Mouse (Mus musculus) embryonic facial prominence, embryonic 11.5 days (tissue): ENCODE data around the gene Mogat2. TPM values are rescaled to one million over a fixed set of nuclear protein-coding genes. Genes with fewer than 3 reads are reported as not detected.

Experiments
- ATAC-seq: fragments of 200-750 bp; cut with Nextera tagmentation; replicated peaks from 2 replicates; pipeline ENCODE4 v1.8.0; 2017; ENCODE audit warnings: low read depth; ENCODE audit not compliant: insufficient number of reproducible peaks, low FRiP score, low TSS enrichment
- DNase-seq: peaks from one replicate; pipeline ENCODE4 v3.0.0-alpha.2; 2015; ENCODE audit warnings: low spot score
- H3K27ac ChIP-seq: fragments of 300-500 bp; sonication (generic); replicated peaks from 2 replicates; pipeline ENCODE4 v1.5.1; 2014; ENCODE audit warnings: mild to moderate bottlenecking, low read depth, low read length, control low read depth
- H3K27me3 ChIP-seq: fragments of 300-500 bp; sonication (generic); 2 replicates; pipeline ENCODE4 v1.6.1; 2014; ENCODE audit warnings: mild to moderate bottlenecking, low read length, moderate library complexity, mixed read lengths; ENCODE audit not compliant: control insufficient read depth, insufficient read depth
- H3K36me3 ChIP-seq: fragments of 300-500 bp; sonication (generic); replicated peaks from 2 replicates; pipeline ENCODE4 v1.6.1; 2014; ENCODE audit warnings: low read depth, mild to moderate bottlenecking, low read length, moderate library complexity, mixed read lengths; ENCODE audit not compliant: control insufficient read depth, insufficient read depth
- H3K4me1 ChIP-seq: fragments of 300-500 bp; sonication (generic); 2 replicates; pipeline ENCODE4 v1.6.1; 2014; ENCODE audit warnings: low read length, mixed read lengths; ENCODE audit not compliant: control insufficient read depth, insufficient read depth
- H3K4me2 ChIP-seq: fragments of 300-500 bp; sonication (generic); 2 replicates; pipeline ENCODE4 v1.6.1; 2014; ENCODE audit warnings: low read depth, mild to moderate bottlenecking, control low read depth, low read length, moderate library complexity
- H3K4me3 ChIP-seq: fragments of 300-500 bp; sonication (generic); 2 replicates; pipeline ENCODE4 v1.5.1; 2014; ENCODE audit warnings: low read depth, low read length, control low read depth
- H3K9ac ChIP-seq: fragments of 300-500 bp; sonication (generic); replicated peaks from 2 replicates; pipeline ENCODE4 v1.6.1; 2014; ENCODE audit warnings: mild to moderate bottlenecking, control low read depth, low read length
- H3K9me3 ChIP-seq: fragments of 300-500 bp; sonication (generic); replicated peaks from 2 replicates; pipeline ENCODE4 v1.6.1; 2016; ENCODE audit warnings: mild to moderate bottlenecking, low read length, inconsistent platforms, mixed read lengths; ENCODE audit not compliant: control insufficient read depth
- WGBS: fragments of 180-500 bp; shearing (Covaris S2); extraction: QIAGEN DNeasy Blood & Tissue Kit; methylation state at CpG from one replicate; pipeline ENCODE4 v1.1.7; 2014; 5-methylcytosine and 5-hydroxymethylcytosine counted together
- polyA plus RNA-seq: library from polyadenylated mRNA; unstranded; fragments of >200 nt; fragmentation: Nextera tagmentation; extraction: Ambion mirVana; gene quantifications from 2 replicates; pipeline ENCODE4 v1.2.1, GENCODE M21; 2014

Mogat2 gene
- polyA plus RNA-seq, 1 experiment from 2014 or later: 12.5 TPM

GRCm38 (mm10) chr7:99224225-99224624, 14.2 kb downstream of the Mogat2 start:
- DNase-seq: no peak
- H3K9ac ChIP-seq: no peak overlapping the region
- ATAC-seq: no peak
- no peak overlapping the region for H3K4me3 ChIP-seq
- no peaks in the 10 kb centered on the region for H3K27me3 ChIP-seq
- H3K9me3 ChIP-seq: no peaks in the 10 kb centered on the region
- H3K4me2 ChIP-seq: no peak overlapping the region
- WGBS: 66% methylated on average over 7 of the region's 7 CpGs
- H3K27ac ChIP-seq: no peak overlapping the region
- H3K4me1 ChIP-seq: no peaks in the 10 kb centered on the region
- no peaks in the 10 kb centered on the region for H3K36me3 ChIP-seq

GRCm38 (mm10) chr7:99217338-99218074, 20.9 kb downstream of the Mogat2 start:
- ATAC-seq: no peak
- Histone ChIP-seq H3K36me3 (no peaks in the 10 kb centered on the region), H3K4me2 (no peak overlapping the region), H3K4me1 (no peaks in the 10 kb centered on the region), H3K9me3 (no peaks in the 10 kb centered on the region), H3K9ac (no peak overlapping the region), H3K27ac (no peak overlapping the region), H3K27me3 (no peaks in the 10 kb centered on the region), H3K4me3 (no peak overlapping the region)
- 71% methylated on average over 3 of the region's 3 CpGs for WGBS
- no peak for DNase-seq

GRCm38 (mm10) chr7:99215347-99215855, 23.0 kb downstream of the Mogat2 start:
- H3K27me3 ChIP-seq: no peaks in the 10 kb centered on the region
- H3K4me2 ChIP-seq: no peak overlapping the region
- DNase-seq (no peak), ATAC-seq (peak; percentile 29; the same call in 1 of the 2 replicates)
- no peaks in the 10 kb centered on the region for H3K9me3 ChIP-seq
- no peaks in the 10 kb centered on the region for H3K4me1 ChIP-seq
- no peak overlapping the region for H3K27ac ChIP-seq
- 67% methylated on average over 8 of the region's 8 CpGs for WGBS
- H3K9ac ChIP-seq: no peak overlapping the region
- H3K36me3 ChIP-seq: no peaks in the 10 kb centered on the region
- no peak overlapping the region for H3K4me3 ChIP-seq

GRCm38 (mm10) chr7:99214621-99215185, 23.7 kb downstream of the Mogat2 start:
- Histone ChIP-seq H3K36me3 (no peaks in the 10 kb centered on the region), H3K4me2 (no peak overlapping the region), H3K27me3 (no peaks in the 10 kb centered on the region), H3K27ac (no peak overlapping the region), H3K4me3 (no peak overlapping the region), H3K9me3 (no peaks in the 10 kb centered on the region), H3K9ac (no peak overlapping the region), H3K4me1 (no peaks in the 10 kb centered on the region)
- no peak for DNase-seq
- ATAC-seq: no peak
- 80% methylated on average over 10 of the region's 10 CpGs for whole genome bisulfite sequencing

GRCm38 (mm10) chr7:99213686-99214085, 24.7 kb downstream of the Mogat2 start:
- H3K9ac ChIP-seq: no peak overlapping the region
- 85% methylated on average over 2 of the region's 2 CpGs for WGBS
- H3K9me3 ChIP-seq: no peaks in the 10 kb centered on the region
- no peak for DNase-seq
- no peak for ATAC-seq
- H3K36me3 ChIP-seq: no peaks in the 10 kb centered on the region
- no peaks in the 10 kb centered on the region for H3K27me3 ChIP-seq
- H3K4me3 ChIP-seq: no peak overlapping the region
- H3K4me1 ChIP-seq: no peaks in the 10 kb centered on the region
- no peak overlapping the region for H3K4me2 ChIP-seq
- H3K27ac ChIP-seq: no peak overlapping the region

- H3K27me3 ChIP-seq: no peaks in the 10 kb centered on the region
- ATAC-seq (no peak), DNase-seq (no peak)
- H3K36me3 ChIP-seq: no peaks in the 10 kb centered on the region
- H3K4me2 ChIP-seq: no peak overlapping the region
- H3K9me3 ChIP-seq: no peaks in the 10 kb centered on the region
- no peaks in the 10 kb centered on the region for H3K4me1 ChIP-seq
- no peak overlapping the region for H3K27ac ChIP-seq
- H3K4me3 ChIP-seq: no peak overlapping the region
- WGBS: 88% methylated on average over 1 of the region's 1 CpGs
- no peak overlapping the region for H3K9ac ChIP-seq
Measured at GRCm38 (mm10) chr7:99213056-99213455, 25.4 kb downstream of the Mogat2 start.

GRCm38 (mm10) chr7:99208704-99209103, 29.7 kb downstream of the Mogat2 start:
- WGBS: 87% methylated on average over 4 of the region's 4 CpGs
- ATAC-seq (no peak), DNase-seq (no peak)

GRCm38 (mm10) chr7:99206364-99206763, 32.1 kb downstream of the Mogat2 start:
- H3K27ac ChIP-seq: no peak overlapping the region
- no peaks in the 10 kb centered on the region for H3K36me3 ChIP-seq
- no peaks in the 10 kb centered on the region for H3K27me3 ChIP-seq
- no peak overlapping the region for H3K4me2 ChIP-seq
- DNase-seq (no peak), ATAC-seq (no peak)
- 77% methylated on average over 7 of the region's 7 CpGs for WGBS
- no peak overlapping the region for H3K9ac ChIP-seq
- no peak overlapping the region for H3K4me3 ChIP-seq
- no peaks in the 10 kb centered on the region for H3K9me3 ChIP-seq
- no peaks in the 10 kb centered on the region for H3K4me1 ChIP-seq

More at GRCm38 (mm10) chr7:99208704-99209103, 29.7 kb downstream of the Mogat2 start:
- no peaks in the 10 kb centered on the region for H3K27me3 ChIP-seq
- H3K4me3 ChIP-seq: no peak overlapping the region
- no peak overlapping the region for H3K27ac ChIP-seq
- no peak overlapping the region for H3K9ac ChIP-seq
- H3K4me2 ChIP-seq: no peak overlapping the region
- no peaks in the 10 kb centered on the region for H3K36me3 ChIP-seq
- no peaks in the 10 kb centered on the region for H3K9me3 ChIP-seq
- no peaks in the 10 kb centered on the region for H3K4me1 ChIP-seq
